Mouse (Mus musculus) kidney, postnatal 10 days (tissue): ENCODE data around the gene Pde6c.

Source experiments
- DNase-seq: peaks from one replicate; pipeline ENCODE4 v3.0.0; 2021; ENCODE audit warnings: mixed read lengths

Gene Pde6c

DNA sequence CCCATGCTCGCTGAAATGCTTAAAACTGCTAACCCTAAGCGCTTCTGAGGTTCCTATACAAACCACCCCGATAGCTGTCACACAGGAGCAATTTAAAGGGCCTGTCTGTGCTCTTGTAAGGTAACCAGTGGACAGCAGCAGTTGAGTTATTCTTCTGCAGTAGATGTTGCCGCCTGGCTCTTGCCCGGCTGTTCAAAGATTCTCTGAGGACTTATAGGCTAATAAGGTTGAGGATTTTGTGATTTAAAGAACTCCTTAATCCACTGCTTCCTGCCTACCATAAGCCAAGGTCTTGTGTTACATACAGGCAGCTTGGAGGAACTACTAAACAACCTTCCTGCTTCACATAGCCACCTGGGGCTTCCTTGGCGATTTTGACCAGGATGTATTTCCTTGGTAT, at the start of gene Pde6c:
Gene Pde6c (plus strand): TSS at position 301 of the 400 bp plus-strand sequence.
- no peak for DNase-seq

DNA sequence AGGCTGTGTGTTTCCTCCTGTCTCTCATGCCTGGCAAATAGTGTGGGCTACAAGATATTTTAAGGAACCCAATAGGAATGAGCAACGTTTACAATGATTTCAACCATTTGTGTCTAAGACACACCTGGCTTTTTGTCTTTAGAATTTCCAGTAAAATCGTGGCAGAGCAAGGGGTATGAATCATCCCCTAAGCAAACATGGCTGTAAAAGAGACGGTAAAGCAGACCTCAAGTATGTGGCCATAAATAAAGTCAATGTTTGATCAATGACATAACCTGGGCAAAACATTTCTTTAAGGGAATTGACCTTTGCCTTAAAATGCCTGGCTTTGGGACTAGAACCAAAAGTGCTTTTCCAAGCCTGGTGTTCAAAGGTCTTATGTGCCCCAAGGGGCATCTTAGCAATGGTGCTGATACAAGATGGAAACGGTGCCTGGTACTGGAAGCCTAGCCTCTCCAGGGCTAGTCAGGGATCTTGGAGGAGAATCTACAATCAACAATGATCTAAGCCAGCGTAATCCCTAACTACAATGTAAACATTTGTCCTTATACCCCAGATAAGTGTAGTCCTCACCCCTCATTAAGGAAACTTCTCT, 49.6 kb upstream of the Pde6c start:
- DNase-seq: no peak

DNA sequence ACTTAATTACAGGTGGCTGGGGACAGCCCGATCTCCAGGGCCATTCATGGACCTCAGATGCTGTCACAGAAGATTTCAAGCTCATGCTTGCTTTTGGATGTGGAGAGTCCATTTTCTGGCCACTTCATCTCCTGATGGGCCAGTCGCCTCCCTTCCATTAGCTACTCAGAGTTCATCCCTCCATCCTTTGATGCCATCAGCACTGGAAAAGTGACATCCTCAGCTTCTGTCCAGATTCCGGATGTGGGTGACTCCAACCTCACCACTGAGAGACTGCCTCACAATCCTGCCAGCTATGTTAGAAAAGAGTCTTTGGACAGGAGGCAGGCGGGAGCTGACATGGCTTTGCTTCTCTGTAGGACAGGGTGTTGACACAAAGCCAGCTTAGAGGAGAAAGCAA, 46.7 kb upstream of the Pde6c start:
- no peak for DNase-seq

DNA sequence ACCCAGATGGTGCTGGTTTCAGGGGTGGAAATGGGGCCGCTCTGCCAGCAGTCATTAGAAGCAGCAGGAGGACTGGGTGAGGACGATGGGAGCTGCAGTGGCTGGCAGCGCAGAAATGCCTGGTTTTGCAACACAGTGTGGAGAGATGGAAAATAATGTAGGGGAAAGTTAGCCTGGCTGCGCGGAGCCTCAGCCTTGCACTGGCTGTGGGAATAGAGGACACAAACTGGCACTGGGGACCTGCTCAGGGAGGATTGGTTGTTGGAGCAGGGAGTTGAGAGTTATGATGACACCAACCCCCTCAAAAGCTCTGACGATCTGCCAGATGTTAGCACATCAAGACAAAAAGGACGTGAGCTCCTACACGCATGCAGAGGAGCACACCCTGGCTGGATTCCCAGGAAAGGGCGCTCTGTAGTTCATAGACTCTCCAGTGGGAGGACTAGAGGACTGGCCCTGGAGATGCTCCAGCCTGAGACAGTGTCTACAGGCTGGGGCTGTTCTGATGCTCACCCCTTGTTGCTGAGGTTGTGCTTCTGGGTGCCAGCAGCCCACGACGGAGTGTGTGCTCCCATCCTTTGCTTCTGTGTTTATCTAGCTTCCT, 45.5 kb upstream of the Pde6c start:
- peak; percentile 70 for DNase-seq

DNA sequence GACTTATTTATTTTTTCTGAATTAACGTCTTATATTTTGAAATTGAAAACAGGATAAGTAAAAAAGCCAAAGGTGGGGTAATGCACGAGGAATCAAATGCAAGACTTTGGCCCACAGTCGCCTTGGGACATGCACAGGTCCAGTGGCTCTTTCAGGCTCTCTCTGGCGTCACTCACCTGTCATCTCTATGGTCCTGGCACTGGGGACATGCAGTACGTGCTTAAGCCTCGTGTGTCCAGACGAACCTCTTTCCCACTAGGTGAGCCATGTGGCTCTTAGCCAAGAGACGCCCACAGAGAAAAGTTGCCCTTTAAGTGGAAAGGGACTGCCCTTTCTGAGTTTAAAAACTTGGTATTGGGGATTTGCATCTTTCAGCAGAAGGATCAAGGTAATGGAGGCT, 43.2 kb upstream of the Pde6c start:
- no peak for DNase-seq

DNA sequence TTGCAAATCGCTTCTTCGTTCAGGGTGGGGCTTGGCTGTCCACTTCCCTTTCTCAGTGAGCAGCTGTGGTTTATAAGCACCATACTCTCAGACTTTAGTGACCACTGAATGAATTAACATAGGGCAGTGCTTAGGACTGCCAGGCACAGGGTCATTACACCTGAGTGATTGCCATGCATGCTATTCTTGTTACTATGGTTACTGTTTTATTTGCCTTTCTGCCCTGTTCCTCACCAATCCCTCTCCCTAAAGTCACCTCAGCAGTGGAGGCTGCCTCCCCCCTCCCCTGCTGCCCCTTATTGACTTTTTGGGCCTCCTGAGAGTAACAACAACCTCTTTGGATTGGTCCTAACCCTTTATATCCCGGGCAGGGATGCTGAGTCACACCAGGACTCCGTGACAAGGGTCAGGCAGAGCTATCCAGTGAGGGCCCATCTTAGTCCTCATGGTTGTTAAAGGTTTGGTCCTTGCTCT, 41.0 kb upstream of the Pde6c start:
- no peak for DNase-seq

DNA sequence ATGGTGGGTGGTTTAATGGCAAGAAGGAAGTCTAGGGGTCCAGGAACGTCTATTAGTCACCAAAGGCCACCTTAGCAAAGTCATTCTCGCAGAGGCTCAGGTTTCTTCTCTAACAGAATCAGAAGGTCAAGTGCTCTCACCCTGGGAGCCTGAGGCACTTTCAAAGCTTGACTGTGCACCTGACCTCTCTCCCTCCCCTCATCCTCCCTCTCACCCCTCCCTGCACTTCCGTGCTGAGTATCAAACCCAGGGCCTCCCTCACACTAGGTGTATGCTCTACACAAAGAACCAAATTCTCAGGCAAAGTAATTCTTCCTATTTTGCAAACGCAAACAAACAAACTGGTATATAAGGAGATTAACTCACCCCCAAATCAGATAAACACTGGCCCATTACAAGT, 36.4 kb upstream of the Pde6c start:
- no peak for DNase-seq

DNA sequence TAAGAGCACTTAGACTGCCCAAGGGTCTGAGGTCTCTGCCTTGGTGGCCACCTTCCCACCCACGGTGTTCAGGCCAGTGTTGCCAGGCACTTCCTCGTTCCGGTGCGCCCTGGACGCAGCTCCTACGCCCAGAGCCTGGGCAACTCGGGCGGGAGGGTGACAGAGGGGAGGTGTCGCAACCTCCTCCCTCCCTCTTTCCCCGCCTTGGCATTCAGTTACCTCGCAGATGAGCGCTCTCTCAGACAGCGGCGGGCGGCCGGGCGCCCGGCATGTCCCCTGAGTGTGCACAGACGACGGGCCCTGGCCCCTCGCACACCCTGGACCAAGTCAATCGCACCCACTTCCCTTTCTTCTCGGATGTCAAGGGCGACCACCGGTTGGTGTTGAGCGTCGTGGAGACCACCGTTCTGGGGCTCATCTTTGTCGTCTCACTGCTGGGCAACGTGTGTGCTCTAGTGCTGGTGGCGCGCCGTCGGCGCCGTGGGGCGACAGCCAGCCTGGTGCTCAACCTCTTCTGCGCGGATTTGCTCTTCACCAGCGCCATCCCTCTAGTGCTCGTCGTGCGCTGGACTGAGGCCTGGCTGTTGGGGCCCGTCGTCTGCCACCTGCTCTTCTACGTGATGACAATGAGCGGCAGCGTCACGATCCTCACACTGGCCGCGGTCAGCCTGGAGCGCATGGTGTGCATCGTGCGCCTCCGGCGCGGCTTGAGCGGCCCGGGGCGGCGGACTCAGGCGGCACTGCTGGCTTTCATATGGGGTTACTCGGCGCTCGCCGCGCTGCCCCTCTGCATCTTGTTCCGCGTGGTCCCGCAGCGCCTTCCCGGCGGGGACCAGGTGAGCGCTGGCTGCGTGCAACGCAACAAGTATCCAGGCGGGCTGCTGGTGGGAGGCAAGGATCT, 35.5 kb upstream of the Pde6c start, which contains the start of gene Ffar4:
Gene Ffar4 (plus strand): TSS at position 214 of the 901 bp plus-strand sequence.
- DNase-seq: peak; percentile 15

DNA sequence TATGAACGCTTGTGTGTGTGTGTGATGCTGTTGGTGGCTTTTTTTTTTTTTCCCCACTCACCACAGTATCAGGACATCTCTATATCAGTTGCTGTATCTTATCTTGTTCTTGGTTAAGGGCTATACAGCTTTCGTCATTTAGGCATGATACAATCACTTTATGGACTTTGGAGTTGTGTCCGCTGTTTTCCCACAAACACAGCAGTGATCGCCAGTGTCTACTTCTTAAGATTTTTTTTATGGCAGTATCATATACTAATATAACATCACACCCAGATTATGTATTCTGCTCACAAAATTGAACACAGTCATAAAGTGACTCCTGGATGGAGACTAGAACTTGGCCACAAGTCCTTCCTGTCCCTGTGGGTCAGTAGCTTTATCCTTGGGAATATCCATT, 24.7 kb upstream of the Pde6c start:
- DNase-seq: no peak

DNA sequence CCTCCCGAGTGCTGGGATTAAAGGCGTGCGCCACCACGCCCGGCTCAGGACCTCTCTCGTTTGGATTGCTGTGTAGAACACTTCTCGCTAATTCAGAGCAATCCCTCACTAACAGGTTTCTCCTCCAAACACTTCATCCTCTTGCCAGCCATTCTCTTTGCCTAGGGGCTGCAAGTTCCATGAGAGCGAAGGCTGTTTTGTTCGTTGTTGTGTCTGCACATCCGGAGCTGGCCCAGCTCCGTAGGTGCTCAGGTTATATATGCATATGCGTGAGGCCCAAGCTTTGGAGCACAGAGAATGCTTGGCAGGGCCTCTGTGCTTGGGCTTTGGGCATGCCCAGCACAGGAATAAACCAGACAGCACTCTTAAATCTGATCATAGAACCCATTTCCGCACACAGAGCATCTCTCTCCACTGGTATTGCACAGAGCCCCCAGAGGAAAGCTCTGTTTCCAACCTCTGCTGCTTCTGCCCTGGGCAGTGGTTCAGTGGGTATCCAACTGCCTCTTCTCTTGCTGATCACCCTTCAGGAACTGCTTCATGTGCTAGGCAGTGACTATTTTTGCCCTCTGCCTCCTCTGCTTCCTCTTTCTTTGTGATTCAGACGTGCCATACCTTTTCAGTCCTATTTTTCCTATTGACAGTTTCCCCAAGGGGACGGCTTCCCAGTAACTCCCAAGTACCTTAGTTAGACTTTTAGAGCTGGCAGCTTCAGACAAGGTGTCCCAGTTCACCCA, 22.9 kb upstream of the Pde6c start:
- DNase-seq: no peak

DNA sequence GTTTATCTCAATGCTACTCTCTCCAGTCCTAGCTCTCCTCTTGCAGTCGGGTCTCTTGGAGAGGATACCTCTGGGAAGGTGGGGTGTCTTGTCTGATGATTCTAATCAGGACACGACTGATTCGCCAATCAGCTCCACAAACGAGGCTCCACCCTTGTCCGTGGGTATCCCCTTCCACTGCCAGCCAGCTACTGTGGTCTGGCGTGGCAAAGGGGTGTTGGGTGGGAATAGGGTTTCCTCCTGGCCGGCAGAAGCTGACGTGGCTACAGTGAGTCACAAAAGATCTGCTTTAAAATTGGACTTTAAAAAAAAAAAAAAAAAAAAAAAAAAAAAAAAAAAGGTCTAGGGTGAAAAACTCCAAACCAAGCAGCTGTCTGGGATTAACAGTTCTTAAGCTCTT, 21.5 kb upstream of the Pde6c start:
- DNase-seq: no peak

DNA sequence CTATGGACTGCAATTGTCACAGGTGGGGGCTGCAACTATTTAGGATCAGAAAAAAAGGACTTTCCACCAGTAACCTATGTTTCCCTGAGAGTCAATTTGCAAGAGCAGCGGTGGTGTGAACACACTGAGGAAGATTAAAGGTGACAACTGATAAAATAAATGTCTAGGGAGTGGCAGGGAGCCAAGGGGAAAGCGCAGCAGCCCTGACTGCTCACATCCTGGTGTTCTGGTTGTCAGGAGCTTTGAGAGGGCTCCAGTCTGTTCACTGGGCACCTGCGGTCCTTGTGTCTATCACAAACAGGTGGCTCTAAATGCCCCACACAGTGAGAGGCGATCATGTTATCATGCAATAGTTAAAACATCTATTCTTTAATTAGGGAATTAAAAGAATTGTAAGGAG, 20.0 kb upstream of the Pde6c start:
- DNase-seq: no peak

DNA sequence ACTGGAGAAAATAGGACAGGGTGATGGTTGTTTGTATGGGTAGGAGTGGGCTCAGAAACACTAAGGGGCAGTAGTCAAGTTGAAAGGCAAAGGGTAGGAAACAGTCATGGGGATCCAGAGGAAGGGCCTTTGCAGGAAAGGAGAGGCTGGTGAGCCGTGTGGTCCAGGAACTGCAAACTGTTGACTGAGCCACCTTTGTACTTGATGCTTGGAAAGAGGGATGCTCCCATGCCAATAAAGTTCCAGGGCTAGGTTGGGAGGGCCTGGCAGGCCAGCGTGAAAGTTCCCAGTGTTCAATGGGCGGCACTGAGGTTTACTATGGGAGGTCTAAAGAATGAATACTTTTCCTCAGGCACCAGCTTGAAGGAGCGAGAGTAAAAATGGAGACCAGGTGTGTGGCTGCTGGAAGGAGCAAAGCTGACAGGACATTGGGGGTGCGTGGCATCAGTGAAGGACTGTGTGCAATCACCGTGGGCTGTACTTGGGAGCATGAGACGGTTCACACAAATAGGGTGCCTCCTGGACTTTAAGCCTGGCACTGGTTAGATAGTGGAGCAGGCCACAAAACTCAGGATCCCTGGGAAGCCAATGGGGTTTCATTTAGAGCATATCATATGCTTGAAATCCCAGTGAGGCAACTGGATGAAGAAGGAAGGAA, 17.6 kb upstream of the Pde6c start:
- DNase-seq: no peak

DNA sequence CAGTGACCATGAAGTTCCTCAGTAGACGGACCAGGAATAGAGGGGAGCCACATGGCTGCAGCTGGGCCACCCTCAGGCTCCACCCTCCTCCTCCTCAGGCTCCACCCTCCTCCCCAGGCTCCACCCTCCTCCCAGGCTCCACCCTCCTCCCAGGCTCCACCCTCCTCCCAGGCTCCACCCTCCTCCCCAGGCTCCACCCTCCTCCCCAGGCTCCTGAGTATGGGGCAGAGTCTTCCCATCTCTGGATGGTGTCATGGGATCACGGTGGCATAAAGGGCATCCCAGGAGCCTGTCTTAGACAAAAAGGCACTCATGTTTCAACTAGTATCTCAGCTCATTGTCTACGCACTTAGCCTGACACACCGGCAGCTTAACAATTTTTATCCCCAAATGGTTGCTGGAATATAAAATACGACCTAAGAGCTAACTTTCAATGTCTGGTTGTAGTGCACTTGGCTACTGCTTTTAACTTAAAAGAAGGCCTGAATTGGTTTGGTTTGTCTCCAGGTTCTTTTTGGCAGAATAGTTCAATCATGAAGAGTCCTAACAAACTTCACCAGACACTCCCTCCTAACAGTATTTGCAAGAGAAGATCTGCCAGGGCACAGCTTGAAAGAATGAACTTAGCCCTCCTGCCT, 12.3 kb upstream of the Pde6c start:
- DNase-seq: no peak

DNA sequence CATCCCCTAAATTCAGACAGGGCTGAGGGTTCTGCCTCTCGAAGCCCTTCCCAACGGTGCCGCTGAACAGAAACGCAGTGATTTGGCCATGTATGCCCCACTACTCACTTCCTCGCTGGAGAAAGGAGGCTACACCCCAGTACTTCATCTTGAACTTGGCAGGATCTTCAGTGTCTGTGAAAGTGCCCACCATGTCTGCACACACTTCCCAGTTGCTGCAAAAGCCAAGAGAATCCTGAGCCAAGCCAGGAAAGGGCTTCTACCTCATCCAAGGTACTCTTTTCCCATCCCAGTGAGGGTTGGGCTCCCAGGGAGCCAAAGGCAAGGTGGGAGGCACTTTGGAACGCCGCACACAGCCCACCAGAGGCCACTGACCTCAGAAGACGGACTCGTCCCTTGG, 8.7 kb upstream of the Pde6c start:
- no peak for DNase-seq

DNA sequence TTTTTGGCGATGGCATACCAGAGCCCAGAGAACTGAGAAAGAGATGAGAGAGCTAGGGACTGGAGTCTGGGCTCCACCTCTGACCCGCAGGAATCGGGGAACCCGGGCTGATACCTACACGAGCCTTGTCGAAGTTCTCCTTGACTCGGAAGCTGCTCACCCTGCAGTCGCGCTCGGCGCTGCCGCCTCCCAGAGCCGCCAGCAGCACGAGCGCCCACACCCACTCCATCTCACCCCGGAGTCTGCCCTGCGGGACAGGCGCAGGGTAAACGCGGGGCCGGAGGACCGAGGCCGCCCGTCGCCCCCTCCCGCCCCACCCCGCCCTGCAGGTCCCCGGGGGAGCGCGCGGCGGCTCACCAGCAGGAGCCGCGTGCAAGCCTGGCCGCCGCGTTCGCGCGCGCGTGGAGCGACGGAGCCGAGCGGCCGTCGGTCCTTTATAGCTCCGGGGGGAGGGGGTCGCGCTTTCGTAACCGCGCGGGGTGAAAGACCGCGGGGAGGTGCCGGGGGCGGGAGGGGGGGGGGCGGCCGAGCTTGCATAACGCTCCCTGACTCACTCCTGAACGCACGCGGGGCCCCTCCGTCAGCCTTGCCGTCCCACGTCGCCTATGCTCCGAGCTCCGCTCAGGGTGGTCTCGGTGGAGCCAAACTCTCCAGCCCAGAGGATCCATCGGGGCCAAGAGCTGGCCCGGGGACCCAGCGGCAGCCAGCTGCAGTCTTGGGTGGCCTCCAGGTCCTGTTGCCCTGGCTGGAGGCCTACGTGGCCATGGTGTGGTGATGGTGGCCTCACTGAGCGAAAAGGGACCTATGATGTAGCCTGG, 8.0 kb upstream of the Pde6c start:
- DNase-seq: peak; percentile 36

DNA sequence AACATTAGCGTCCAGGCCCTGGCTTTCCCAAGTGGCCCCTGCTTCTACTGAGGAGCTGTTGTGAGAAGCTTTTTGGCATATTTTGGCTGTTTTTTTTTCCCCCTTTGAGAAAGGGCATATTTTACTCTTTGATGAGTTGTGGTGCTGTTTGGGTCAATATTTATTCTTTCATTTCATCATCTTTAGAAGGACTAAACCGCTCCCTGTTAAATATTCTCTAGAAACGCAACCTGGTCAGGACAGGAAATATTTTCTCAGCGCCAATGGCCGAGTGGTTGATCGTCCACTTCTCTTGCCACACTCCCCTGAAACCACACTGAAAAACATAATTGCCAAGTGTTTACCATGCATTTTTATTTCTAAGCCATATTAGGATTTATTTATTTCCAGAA, 7.4 kb upstream of the Pde6c start, which contains the start of gene Rbp4:
Gene Rbp4 (minus strand): TSS at position 63 of the 392 bp plus-strand sequence.
- DNase-seq: no peak

DNA sequence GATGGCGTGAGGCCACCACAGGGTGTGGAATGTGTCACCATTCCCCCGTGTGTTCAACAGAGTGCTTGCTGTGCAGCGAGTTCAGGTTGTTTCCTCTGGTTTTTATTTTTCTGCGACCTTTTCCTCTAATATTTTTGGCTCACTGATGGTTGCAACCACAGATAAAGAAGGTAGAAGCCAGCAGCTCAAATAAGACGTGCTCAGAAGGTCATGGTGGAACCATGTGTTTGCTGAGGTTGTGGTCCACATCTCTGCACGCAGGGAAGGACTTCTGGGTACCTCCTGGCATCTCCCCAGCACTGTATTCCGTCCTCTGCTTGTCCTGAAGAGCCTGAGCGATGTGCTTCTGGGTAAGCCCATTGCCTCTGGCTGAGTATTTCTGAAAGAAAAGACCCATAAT, 5.9 kb upstream of the Pde6c start:
- DNase-seq: no peak

DNA sequence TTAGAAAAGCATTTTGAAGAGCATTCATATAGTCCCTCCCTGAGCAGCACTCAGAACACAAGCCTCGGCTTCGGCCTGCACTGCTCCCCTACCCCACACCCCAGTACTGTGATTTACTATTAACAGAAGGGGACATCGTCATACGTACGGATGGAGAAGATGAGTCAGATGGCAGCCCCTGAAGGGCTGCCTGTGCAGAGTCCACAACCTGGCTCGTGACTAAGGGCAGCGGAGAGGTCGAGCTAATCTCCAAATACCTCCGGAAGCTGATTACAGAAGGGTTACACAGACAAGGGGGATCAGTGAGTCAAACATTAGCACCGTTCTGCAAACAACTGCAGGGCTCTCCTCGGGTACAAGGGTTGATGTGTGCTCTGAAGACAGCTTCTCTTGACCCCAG, 1.4 kb downstream of the Pde6c start:
- DNase-seq: no peak

DNA sequence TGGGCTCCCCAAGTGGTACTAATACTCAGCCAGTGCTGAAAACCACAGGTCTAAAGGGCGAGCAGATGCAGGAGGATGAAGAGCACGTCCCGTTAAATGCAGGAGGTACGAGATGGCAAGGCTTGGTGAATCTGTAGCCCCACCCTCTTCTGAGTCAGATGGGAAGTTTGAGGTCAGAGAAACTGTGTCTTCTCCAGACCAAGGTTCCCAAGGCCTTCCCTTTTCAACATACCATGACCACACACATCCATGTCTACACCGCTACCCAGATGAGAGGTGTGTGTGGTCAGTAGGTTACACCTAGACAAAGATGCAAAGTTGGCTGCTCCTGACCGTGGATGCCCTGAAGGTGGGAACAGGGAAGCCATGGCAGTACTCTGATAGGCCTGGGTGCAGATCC, 2.2 kb downstream of the Pde6c start:
- no peak for DNase-seq
